8 mouse cellular contexts compared by ENCODE assay signal in genomic region chr2:22338269-22338857, GRCm38 (mm10).
DNase-seq lines count a peak whose midpoint lies in the region; ATAC-seq lines count a peak whose summit lies in the region.

No protein-coding gene starts in this region.

- H3K4me3 ChIP-seq in lung, embryonic 15.5 days: peak overlapping the region; percentile 37

- H3K27me3 ChIP-seq in lung, embryonic 15.5 days: no peaks in the 10 kb centered on the region

- WGBS in lung, embryonic 15.5 days: 2% methylated on average over 21 of the region's 32 CpGs

- no peaks in the 10 kb centered on the region for H3K36me3 ChIP-seq in lung, embryonic 15.5 days

- peak; percentile 87 for ATAC-seq in lung, embryonic 15.5 days (ENCODE audit: borderline replicate concordance, extremely low read depth, low FRiP score, low TSS enrichment)

- no peak for DNase-seq in lung, postnatal 14 days
- peak; percentile 20 to 52 for DNase-seq in cerebellum, postnatal 25 days
- peak; percentile 6 for DNase-seq in gastrocnemius, postnatal 25 days
- peak; percentile 34 for DNase-seq in kidney, adult 11 months
- DNase-seq in lung, postnatal 4 days: peak; percentile 5 to 33
- DNase-seq in testis, postnatal 10 days (ENCODE audit: low spot score): peak; percentile 56
- no peak for DNase-seq in MN1 (ENCODE audit: low spot score)

- H3K4me2 ChIP-seq in lung, embryonic 15.5 days: peak overlapping the region; percentile 74

- H3K9me3 ChIP-seq in lung, embryonic 15.5 days: no peaks in the 10 kb centered on the region

- H3K9ac ChIP-seq in lung, embryonic 15.5 days: peak overlapping the region; percentile 27; the same call in 1 of the 2 replicates

- H3K27ac ChIP-seq in lung, embryonic 15.5 days: 0 out of 2 replicates have a peak overlapping the region, but pooled peaks have one; percentile 33

- H3K4me1 ChIP-seq in lung, embryonic 15.5 days: peaks cover 6% of the 10 kb centered on the region; the same call in 1 of the 2 replicates

Comparison
In these comparisons a context has a peak if more than half of its experiments do, and no peak if none do; other contexts are left out.
1. DNase-seq: peak in cerebellum, postnatal 25 days (2 of 2), gastrocnemius, postnatal 25 days (single experiment), kidney, adult 11 months (single experiment), lung, postnatal 4 days (2 of 2) and testis, postnatal 10 days (single experiment); none in lung, postnatal 14 days (single experiment) and MN1 (single experiment).